Mouse (Mus musculus) heart, adult 2 months (tissue): Measurements from ENCODE around the gene Nde1.

Experiments
- CTCF ChIP-seq: fragments of 200-600 bp; IDR thresholded peaks from 2 replicates; pipeline ENCODE4 v1.8.1; 2022; ENCODE audit warnings: antibody characterized with exemption, mild to moderate bottlenecking, moderate library complexity
- EP300 ChIP-seq: fragments of 200-500 bp; IDR thresholded peaks from 2 replicates; pipeline ENCODE4 v1.6.1; 2011; ENCODE audit warnings: low read depth, low read length, control low read depth; ENCODE audit not compliant: insufficient read depth
- POLR2A ChIP-seq: fragments of 200-500 bp; IDR thresholded peaks from 2 replicates; pipeline ENCODE4 v1.6.1; 2011; ENCODE audit warnings: mild to moderate bottlenecking, low read depth, low read length, control low read depth; ENCODE audit not compliant: insufficient read depth

- TF ChIP-seq POLR2A = no peak
- TF ChIP-seq CTCF = no peak
- TF ChIP-seq EP300 = no peak
These were observed 34.1 kb upstream of the Nde1 start for GRCm38 (mm10) chr16:14128977-14129376.
